Mouse (Mus musculus) kidney, postnatal 25 days (tissue): ENCODE results near the gene Washc3.

Source experiments
- DNase-seq, 2 experiments: peaks; one replicate each; pipeline ENCODE4 v3.0.0; 2021; ENCODE audit warnings: mixed read lengths in 2 of 2

Gene Washc3

GRCm38 (mm10) chr10:88200951-88201638, at the start of gene Washc3:
Gene Washc3, plus strand, starts transcription at chr10:88201093.
- DNase-seq, result peak; percentile 95 to 97

GRCm38 (mm10) chr10:88151658-88152057, 49.2 kb upstream of the Washc3 start:
- no peak for DNase-seq

- no peak for DNase-seq
Measured at GRCm38 (mm10) chr10:88162096-88162495, 38.8 kb upstream of the Washc3 start.

- no peak for DNase-seq
Measured at GRCm38 (mm10) chr10:88162676-88163075, 38.2 kb upstream of the Washc3 start.

GRCm38 (mm10) chr10:88166158-88166557, 34.7 kb upstream of the Washc3 start:
- peak in 1 of 2 experiments; percentile 19 for DNase-seq

- no peak for DNase-seq
Measured at GRCm38 (mm10) chr10:88167438-88168077, 33.3 kb upstream of the Washc3 start.

- DNase-seq, result no peak
Measured at GRCm38 (mm10) chr10:88200541-88200940, 352 bp upstream of the Washc3 start.

GRCm38 (mm10) chr10:88201650-88202049, 757 bp downstream of the Washc3 start:
- no peak for DNase-seq

- no peak for DNase-seq
Measured at GRCm38 (mm10) chr10:88202581-88202980, 1.7 kb downstream of the Washc3 start.

GRCm38 (mm10) chr10:88203236-88203635, 2.3 kb downstream of the Washc3 start:
- DNase-seq, result no peak

- no peak for DNase-seq
Measured at GRCm38 (mm10) chr10:88212644-88213043, 11.8 kb downstream of the Washc3 start.

- DNase-seq, result no peak
Measured at GRCm38 (mm10) chr10:88214800-88215514, 14.1 kb downstream of the Washc3 start.

- no peak for DNase-seq
Measured at GRCm38 (mm10) chr10:88218161-88218560, 17.3 kb downstream of the Washc3 start.

- DNase-seq, result no peak
Measured at GRCm38 (mm10) chr10:88221718-88222117, 20.8 kb downstream of the Washc3 start.

- no peak for DNase-seq
Measured at GRCm38 (mm10) chr10:88225421-88225820, 24.5 kb downstream of the Washc3 start.

- no peak for DNase-seq
Measured at GRCm38 (mm10) chr10:88227962-88228361, 27.1 kb downstream of the Washc3 start.

GRCm38 (mm10) chr10:88228521-88229017, 27.7 kb downstream of the Washc3 start:
- DNase-seq, result no peak

GRCm38 (mm10) chr10:88231671-88232070, 30.8 kb downstream of the Washc3 start:
- no peak for DNase-seq

GRCm38 (mm10) chr10:88232765-88233164, 31.9 kb downstream of the Washc3 start:
- DNase-seq, result no peak

- no peak for DNase-seq
Measured at GRCm38 (mm10) chr10:88244681-88245080, 43.8 kb downstream of the Washc3 start.

GRCm38 (mm10) chr10:88250300-88250699, 49.4 kb downstream of the Washc3 start:
- no peak for DNase-seq

GRCm38 (mm10) chr10:88252121-88252862, 51.4 kb downstream of the Washc3 start:
- no peak for DNase-seq

- no peak for DNase-seq
Measured at GRCm38 (mm10) chr10:88255556-88255955, 54.7 kb downstream of the Washc3 start.
